Mouse (Mus musculus): ENCODE measurements at regions not wholly inside any gene's neighbourhood (a gene's known extent, or its start where the extent isn't known, plus 50 kb on each side); places are given as distances from the start of the nearest gene placed in this dataset.

GRCm38 (mm10) chr5:76028729-76029128, 50.5 kb upstream of the Kdr start:
- Histone ChIP-seq H3K27ac (ENCODE audit: low read length) (no peak overlapping the region), H3K9me3 (ENCODE audit: control insufficient read depth, low read length) (no peaks in the 10 kb centered on the region), H3K4me3 (ENCODE audit: low read length) (no peak overlapping the region), H3K9ac (ENCODE audit: low read depth, low read length) (no peak overlapping the region), H3K4me1 (ENCODE audit: control insufficient read depth, insufficient read depth, low read length) (no peaks in the 10 kb centered on the region), H3K27me3 (replicated peaks; ENCODE audit: control insufficient read depth, insufficient read depth, low read length) (no peaks in the 10 kb centered on the region), H3K4me2 (ENCODE audit: low read depth, low read length) (no peak overlapping the region), H3K36me3 (ENCODE audit: control insufficient read depth, insufficient read depth, low read length) (no peaks in the 10 kb centered on the region)
- no peak for ATAC-seq
- 31% methylated on average over 4 of the region's 4 CpGs for WGBS
